Mouse (Mus musculus): ENCODE results near the gene 4930404N11Rik. TPM values are rescaled to one million over a fixed set of nuclear protein-coding genes. Genes with fewer than 3 reads are reported as not detected.
A peak's percentile ranks its signal among the peaks of the same experiment; 100 is the strongest.

The 4930404N11Rik gene
- total RNA-seq (2021), result 1 to 10 TPM; 1.7 to 1.8 TPM
- long read RNA-seq, experiment 1, partial matches to known transcripts, result 0 of 1 reads
- long read RNA-seq, experiment 1, other reads (novel, unspliced or antisense), result 1 of 1 reads
- long read RNA-seq, experiment 2, result 0 reads

GRCm38 (mm10) chr10:81365672-81366476 lies at the start of gene 4930404N11Rik:
Gene 4930404N11Rik (minus strand): TSS chr10:81365816.
- DNase-seq (ENCODE audit: low spot score in 2 of 2), result no peak

- DNase-seq (ENCODE audit: low spot score in 2 of 2), result no peak
Observed at GRCm38 (mm10) chr10:81415146-81415545, 49.5 kb upstream of the 4930404N11Rik start.

GRCm38 (mm10) chr10:81414682-81415081 lies 49.1 kb upstream of the 4930404N11Rik start:
- no peak for DNase-seq (ENCODE audit: low spot score in 2 of 2)

- DNase-seq (ENCODE audit: low spot score in 2 of 2), result peak; percentile 80 to 89
Observed at GRCm38 (mm10) chr10:81413310-81414261, 48.0 kb upstream of the 4930404N11Rik start.

GRCm38 (mm10) chr10:81412586-81413309 lies 47.1 kb upstream of the 4930404N11Rik start:
- DNase-seq (ENCODE audit: low spot score in 2 of 2), result no peak

GRCm38 (mm10) chr10:81411471-81412400 lies 46.1 kb upstream of the 4930404N11Rik start:
- DNase-seq (ENCODE audit: low spot score in 2 of 2), result peak; percentile 87 to 93

- DNase-seq (ENCODE audit: low spot score in 2 of 2), result no peak
Observed at GRCm38 (mm10) chr10:81410981-81411380, 45.4 kb upstream of the 4930404N11Rik start.

- no peak for DNase-seq (ENCODE audit: low spot score in 2 of 2)
Observed at GRCm38 (mm10) chr10:81410350-81410749, 44.7 kb upstream of the 4930404N11Rik start.

- DNase-seq (ENCODE audit: low spot score in 2 of 2), result no peak
Observed at GRCm38 (mm10) chr10:81409330-81409729, 43.7 kb upstream of the 4930404N11Rik start.

GRCm38 (mm10) chr10:81408871-81409291 lies 43.3 kb upstream of the 4930404N11Rik start:
- DNase-seq (ENCODE audit: low spot score in 2 of 2), result peak in 1 of 2 experiments; percentile 84

- no peak for DNase-seq (ENCODE audit: low spot score in 2 of 2)
Observed at GRCm38 (mm10) chr10:81408424-81408729, 42.8 kb upstream of the 4930404N11Rik start.

GRCm38 (mm10) chr10:81407539-81408423 lies 42.2 kb upstream of the 4930404N11Rik start:
- peak in 1 of 2 experiments; percentile 70 for DNase-seq (ENCODE audit: low spot score in 2 of 2)

GRCm38 (mm10) chr10:81406504-81407440 lies 41.2 kb upstream of the 4930404N11Rik start:
- no peak for DNase-seq (ENCODE audit: low spot score in 2 of 2)

GRCm38 (mm10) chr10:81405588-81406201 lies 40.1 kb upstream of the 4930404N11Rik start:
- no peak for DNase-seq (ENCODE audit: low spot score in 2 of 2)

GRCm38 (mm10) chr10:81404720-81405119 lies 39.1 kb upstream of the 4930404N11Rik start:
- DNase-seq (ENCODE audit: low spot score in 2 of 2), result no peak

GRCm38 (mm10) chr10:81404082-81404481 lies 38.5 kb upstream of the 4930404N11Rik start:
- no peak for DNase-seq (ENCODE audit: low spot score in 2 of 2)

GRCm38 (mm10) chr10:81403511-81403910 lies 37.9 kb upstream of the 4930404N11Rik start:
- DNase-seq (ENCODE audit: low spot score in 2 of 2), result no peak
